Mouse (Mus musculus) leukemia stem cell, adult 10-12 weeks (primary cell): ENCODE results near the gene D11Wsu47e. TPM values are rescaled to one million over a fixed set of nuclear protein-coding genes. Genes with fewer than 3 reads are reported as not detected.

Source experiments
- polyA plus RNA-seq: library from polyadenylated mRNA; stranded (reverse); fragments of >175 nt; gene quantifications from 2 replicates; pipeline ENCODE4 v1.2.3, GENCODE M21; 2012; ENCODE audit warnings: low replicate concordance

The D11Wsu47e gene
- 4.1 and 4.2 TPM in 2 replicates for polyA plus RNA-seq

DNA sequence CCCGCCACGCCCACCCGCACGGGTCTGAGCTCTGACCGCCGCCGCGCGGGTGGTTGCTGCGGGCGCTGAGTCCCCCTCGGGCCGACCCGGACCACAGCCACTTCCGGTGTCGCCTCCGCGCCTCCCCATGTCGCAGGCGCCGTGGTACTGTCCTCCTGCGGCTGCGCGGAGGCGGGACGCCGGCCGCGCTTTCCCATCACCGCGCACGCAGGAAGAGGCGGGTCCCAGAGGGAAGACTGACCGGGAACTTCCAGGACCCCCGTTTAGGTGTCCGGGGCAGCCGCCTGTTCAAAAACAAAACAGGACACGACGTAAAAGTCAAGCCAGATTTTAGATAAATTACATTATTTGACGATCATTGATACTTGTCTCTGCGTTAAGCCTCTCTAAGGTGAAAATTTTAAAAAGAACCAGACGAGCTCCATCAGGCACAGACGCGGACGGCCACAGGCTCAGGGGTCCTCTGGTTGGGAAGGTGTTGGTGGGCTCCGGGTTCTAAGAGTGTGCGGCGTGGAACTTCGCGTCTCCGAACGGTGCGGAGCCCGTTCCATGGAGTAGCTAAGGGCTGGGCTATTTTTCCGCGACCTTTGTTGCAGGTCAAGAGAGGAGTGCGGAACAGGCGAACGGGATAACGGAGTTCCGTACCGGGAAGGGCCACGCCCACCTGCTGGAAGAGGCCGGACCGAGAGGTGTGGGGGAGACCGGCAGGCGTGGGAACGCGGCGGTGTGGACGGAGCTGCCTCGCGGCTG, at the start of gene D11Wsu47e, which contains the start of gene Fam104a:
TSS of gene D11Wsu47e (plus strand) at position 456 of the 750 bp plus-strand sequence.
TSS of gene Fam104a (minus strand) at position 199 of the 750 bp plus-strand sequence.

DNA sequence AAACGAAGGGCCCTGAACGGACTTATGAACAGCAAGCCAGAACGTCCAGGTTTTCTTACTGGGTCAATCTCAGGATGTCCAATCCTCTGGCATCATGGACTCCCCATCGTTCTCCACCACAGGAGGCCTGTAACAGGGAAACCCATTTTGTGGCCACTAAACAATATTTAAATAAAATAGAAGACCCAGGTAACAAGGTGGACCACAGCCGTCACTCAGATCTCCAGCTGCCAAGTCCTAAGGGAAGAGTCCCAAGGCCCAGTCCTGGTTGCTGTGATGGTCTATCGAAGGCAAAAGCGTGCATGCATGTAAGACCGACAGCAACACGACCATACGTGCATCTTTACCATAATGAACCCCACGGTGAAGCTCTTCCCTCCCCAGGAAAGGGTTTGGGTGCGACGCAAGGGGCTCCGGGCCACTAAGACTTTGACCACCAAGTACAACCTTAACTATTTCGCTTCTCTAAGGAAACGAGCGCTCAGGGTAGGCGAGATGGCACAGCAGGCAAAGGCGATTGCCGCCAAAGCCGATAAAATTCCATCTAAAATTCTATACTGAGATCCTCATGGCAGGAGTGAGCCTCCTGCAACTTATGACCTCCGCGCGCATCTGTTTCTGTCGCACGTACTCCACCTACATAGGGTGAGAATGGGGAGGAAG, 35.4 kb upstream of the D11Wsu47e start, which contains the start of gene Cog1:
TSS of gene Cog1 (plus strand) at position 480 of the 663 bp plus-strand sequence.

DNA sequence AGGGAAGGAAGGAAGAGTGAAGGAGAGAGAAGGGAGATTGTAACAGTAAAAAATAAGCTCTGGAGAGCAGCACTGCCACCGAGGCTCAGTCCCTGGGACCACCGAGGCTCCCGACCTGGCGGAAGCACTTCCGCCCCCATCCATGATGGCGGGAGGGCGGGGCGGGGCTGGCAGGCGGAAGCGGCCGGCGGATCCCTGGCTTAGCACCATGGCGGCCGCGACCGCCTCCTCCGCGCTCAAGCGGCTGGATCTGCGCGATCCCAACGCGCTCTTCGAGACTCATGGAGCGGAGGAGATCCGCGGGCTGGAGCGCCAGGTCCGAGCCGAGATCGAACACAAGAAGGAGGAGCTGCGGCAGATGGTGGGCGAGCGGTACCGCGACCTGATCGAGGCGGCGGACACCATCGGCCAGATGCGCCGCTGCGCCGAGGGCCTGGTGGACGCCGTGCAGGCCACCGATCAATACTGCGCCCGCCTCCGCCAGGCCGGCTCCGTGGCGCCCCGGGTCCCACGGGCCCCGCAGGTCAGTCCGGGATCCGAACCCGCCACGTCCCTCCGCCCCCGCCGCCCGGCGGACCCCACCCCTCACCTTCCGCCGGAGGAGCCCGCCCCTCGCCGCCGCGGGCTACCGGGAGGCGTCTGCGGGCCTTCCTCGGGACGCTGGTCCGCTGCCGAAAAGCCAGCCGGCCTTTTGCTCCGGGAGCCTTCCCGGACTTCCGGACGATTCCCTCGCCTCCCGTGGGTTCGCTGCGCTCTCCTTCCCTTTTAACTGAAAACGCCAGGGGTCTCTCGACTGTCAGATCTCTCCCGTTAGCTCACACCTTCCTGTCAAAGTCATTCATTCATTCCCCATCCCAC, 34.6 kb upstream of the D11Wsu47e start, which contains the start of gene Slc39a11:
TSS of gene Slc39a11 (minus strand) at position 727 of the 858 bp plus-strand sequence.

DNA sequence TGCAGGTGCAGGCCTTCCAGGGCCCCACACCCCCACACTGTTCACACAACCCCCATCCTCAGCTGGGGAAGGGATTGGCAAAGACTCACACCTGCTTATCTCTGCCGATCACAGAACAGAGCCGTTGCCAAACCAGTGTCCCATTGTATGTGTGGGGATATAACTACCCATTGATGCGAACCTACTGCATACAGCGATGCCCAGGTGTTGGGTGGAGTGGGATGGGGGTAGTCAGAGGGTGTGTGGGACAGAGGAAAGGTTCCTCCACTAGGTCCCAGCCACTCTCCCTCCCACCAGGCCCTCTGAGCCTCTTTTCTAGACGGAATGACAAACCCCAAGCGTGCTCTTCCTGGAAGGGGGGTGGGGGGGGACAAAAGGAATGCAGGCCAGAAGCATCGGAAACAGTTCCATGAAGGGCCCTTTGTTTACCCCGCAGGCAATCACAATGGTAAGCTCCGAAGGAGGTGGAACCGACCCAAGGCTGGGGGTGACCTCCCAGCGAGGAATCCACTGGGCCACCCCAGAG, 25.6 kb downstream of the D11Wsu47e start, which contains the start of gene Cpsf4l:
TSS of gene Cpsf4l (minus strand) at position 287 of the 526 bp plus-strand sequence.

Other genes with a start within 250 kb of the D11Wsu47e start
- gene Sstr2, start 65.1 kb upstream of the D11Wsu47e start, polyA plus RNA-seq = 0.14 TPM in 1 of 2 replicates, not detected in the other
- gene Cog1, start 35.2 kb upstream of the D11Wsu47e start, polyA plus RNA-seq = 21.1 and 35.4 TPM in 2 replicates
- 10.4 and 20.6 TPM in 2 replicates for gene Slc39a11, start 34.3 kb upstream of the D11Wsu47e start, polyA plus RNA-seq
- gene Fam104a, start 257 bp upstream of the D11Wsu47e start, polyA plus RNA-seq = 78.5 and 177 TPM in 2 replicates
- not detected in 2 replicates for gene Cpsf4l, start 25.6 kb downstream of the D11Wsu47e start, polyA plus RNA-seq
- 47.1 and 56.9 TPM in 2 replicates for gene Cdc42ep4, start 67.5 kb downstream of the D11Wsu47e start, polyA plus RNA-seq